Mouse (Mus musculus): ENCODE measurements around the gene Gm28043. TPM values are rescaled to one million over a fixed set of nuclear protein-coding genes. Genes with fewer than 3 reads are reported as not detected.
A peak's percentile ranks its signal among the peaks of the same experiment; 100 is the strongest.

Gm28043 gene
- polyA plus RNA-seq, 1 experiment: 3.2 TPM

- TF ChIP-seq POLR2A (IDR thresholded peaks at IDR 0.05; ENCODE audit: borderline replicate concordance, insufficient read depth, low read length) (no peak), CTCF (IDR thresholded peaks at IDR 0.05; ENCODE audit: borderline replicate concordance, insufficient read depth, low read depth, low read length) (no peak)
- no peak overlapping the region for H3K4me3 ChIP-seq (replicated peaks; ENCODE audit: insufficient read depth, low read depth, low read length)
- H3K4me1 ChIP-seq (ENCODE audit: control insufficient read depth, insufficient read depth, low read length): peaks cover 7% of the 10 kb centered on the region
- H3K27ac ChIP-seq (ENCODE audit: insufficient read depth, low read length): no peak overlapping the region
- 94% methylated on average over 4 of the region's 4 CpGs for WGBS
- no peak for DNase-seq
- H3K27me3 ChIP-seq (ENCODE audit: control insufficient read depth, insufficient read depth, low read length): no peaks in the 10 kb centered on the region
These were observed 79.8 kb downstream of the Gm28043 start for GRCm38 (mm10) chr17:29694516-29694915.

DNA sequence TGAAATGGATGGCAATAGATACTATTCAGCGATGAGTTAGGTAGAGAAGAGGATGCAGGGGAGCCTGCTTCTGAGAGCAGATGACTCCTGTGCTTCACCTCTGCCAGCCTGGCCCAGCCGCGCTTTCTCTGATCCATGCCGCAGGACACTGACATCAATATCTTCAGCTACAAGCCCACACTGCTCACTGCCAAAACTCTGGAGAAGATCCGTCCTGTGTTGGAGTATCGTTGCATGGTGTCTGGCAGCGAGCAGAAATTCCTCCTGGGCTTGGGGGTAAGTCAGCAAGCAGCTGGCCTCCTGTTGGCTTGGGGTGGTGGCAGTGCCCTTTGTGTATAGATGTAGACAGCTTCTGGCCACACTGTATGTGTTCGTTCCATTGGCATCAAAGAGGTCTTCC lies 82.3 kb downstream of the Gm28043 start:
- Histone ChIP-seq H3K4me1 (ENCODE audit: control insufficient read depth, insufficient read depth, low read length) (peaks cover 3% of the 10 kb centered on the region; the same call in 1 of the 2 replicates), H3K27me3 (ENCODE audit: control insufficient read depth, insufficient read depth, low read length) (no peaks in the 10 kb centered on the region), H3K4me3 (replicated peaks; ENCODE audit: insufficient read depth, low read depth, low read length) (no peak overlapping the region), H3K27ac (ENCODE audit: insufficient read depth, low read length) (no peak overlapping the region)
- no peak for DNase-seq
- TF ChIP-seq POLR2A (IDR thresholded peaks at IDR 0.05; ENCODE audit: borderline replicate concordance, insufficient read depth, low read length): no peak
- no peak for TF ChIP-seq CTCF (IDR thresholded peaks at IDR 0.05; ENCODE audit: borderline replicate concordance, insufficient read depth, low read depth, low read length)
- WGBS: 43% methylated on average over 8 of the region's 8 CpGs

DNA sequence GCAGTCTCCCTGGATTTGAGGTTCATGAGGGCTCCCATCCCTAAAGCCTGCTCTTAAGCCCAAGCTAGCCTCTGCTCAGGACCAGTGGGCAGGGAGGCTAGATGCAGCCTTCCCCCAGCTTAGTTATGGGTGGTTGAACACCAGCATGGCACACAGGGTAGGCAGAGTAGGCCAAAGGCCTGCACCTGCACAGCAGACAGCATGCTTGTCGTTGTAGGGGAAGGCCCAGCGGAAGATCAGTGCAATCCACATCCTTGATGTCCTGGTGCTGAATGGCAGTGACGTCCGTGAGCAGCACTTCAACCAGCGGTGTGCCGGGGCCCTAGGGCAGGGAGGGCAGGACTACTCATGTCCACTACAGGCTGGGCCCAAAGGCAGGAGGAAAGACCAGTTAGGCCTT lies 83.7 kb downstream of the Gm28043 start:
- no peaks in the 10 kb centered on the region for H3K27me3 ChIP-seq (ENCODE audit: control insufficient read depth, insufficient read depth, low read length)
- 88% methylated on average over 6 of the region's 6 CpGs for WGBS
- H3K4me1 ChIP-seq (ENCODE audit: control insufficient read depth, insufficient read depth, low read length): peaks cover 17% of the 10 kb centered on the region
- TF ChIP-seq POLR2A (IDR thresholded peaks at IDR 0.05; ENCODE audit: borderline replicate concordance, insufficient read depth, low read length) (no peak), CTCF (IDR thresholded peaks at IDR 0.05; ENCODE audit: borderline replicate concordance, insufficient read depth, low read depth, low read length) (no peak)
- H3K27ac ChIP-seq (ENCODE audit: insufficient read depth, low read length): no peak overlapping the region
- no peak for DNase-seq
- H3K4me3 ChIP-seq (replicated peaks; ENCODE audit: insufficient read depth, low read depth, low read length): no peak overlapping the region

DNA sequence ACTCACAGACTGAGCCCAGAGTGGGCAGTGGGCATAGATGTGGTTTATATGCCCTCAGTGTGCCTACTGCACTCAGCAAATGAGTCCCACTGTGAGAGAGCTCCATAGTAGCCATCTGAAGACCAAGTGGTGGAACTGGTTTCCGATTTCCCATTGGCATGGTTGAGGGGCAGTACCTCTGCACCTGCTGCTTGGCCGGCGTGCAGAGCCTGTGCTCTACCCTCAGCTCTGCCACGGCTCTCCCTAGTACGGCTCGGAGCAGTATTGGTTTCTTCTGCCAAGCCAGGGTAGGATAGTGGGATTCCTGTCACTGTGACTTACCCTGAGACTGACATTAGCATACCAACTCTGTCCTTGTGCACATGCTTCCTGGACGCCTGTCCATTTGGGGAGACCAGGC lies 85.9 kb downstream of the Gm28043 start:
- no peak for DNase-seq
- Histone ChIP-seq H3K27ac (ENCODE audit: insufficient read depth, low read length) (no peak overlapping the region), H3K27me3 (ENCODE audit: control insufficient read depth, insufficient read depth, low read length) (no peaks in the 10 kb centered on the region), H3K4me3 (replicated peaks; ENCODE audit: insufficient read depth, low read depth, low read length) (no peak overlapping the region), H3K4me1 (ENCODE audit: control insufficient read depth, insufficient read depth, low read length) (peaks cover 23% of the 10 kb centered on the region)
- no peak for TF ChIP-seq POLR2A (IDR thresholded peaks at IDR 0.05; ENCODE audit: borderline replicate concordance, insufficient read depth, low read length)
- no peak for TF ChIP-seq CTCF (IDR thresholded peaks at IDR 0.05; ENCODE audit: borderline replicate concordance, insufficient read depth, low read depth, low read length)
- 78% methylated on average over 7 of the region's 7 CpGs for WGBS

GRCm38 (mm10) chr17:29702938-29703710 lies 88.4 kb downstream of the Gm28043 start:
- Histone ChIP-seq H3K27ac (ENCODE audit: insufficient read depth, low read length) (no peak overlapping the region; the same call in 1 of the 2 replicates), H3K27me3 (ENCODE audit: control insufficient read depth, insufficient read depth, low read length) (no peaks in the 10 kb centered on the region), H3K4me3 (replicated peaks; ENCODE audit: insufficient read depth, low read depth, low read length) (no peak overlapping the region), H3K4me1 (ENCODE audit: control insufficient read depth, insufficient read depth, low read length) (peaks cover 24% of the 10 kb centered on the region)
- WGBS: 35% methylated on average over 4 of the region's 4 CpGs
- no peak for DNase-seq
- TF ChIP-seq CTCF (IDR thresholded peaks at IDR 0.05; ENCODE audit: borderline replicate concordance, insufficient read depth, low read depth, low read length): no peak
- 0 out of 2 replicates have a peak, but pooled peaks have one; percentile 13 for TF ChIP-seq POLR2A (IDR thresholded peaks at IDR 0.05; ENCODE audit: borderline replicate concordance, insufficient read depth, low read length)

- Histone ChIP-seq H3K4me3 (replicated peaks; ENCODE audit: insufficient read depth, low read depth, low read length) (no peak overlapping the region), H3K27ac (ENCODE audit: insufficient read depth, low read length) (no peak overlapping the region), H3K27me3 (ENCODE audit: control insufficient read depth, insufficient read depth, low read length) (no peaks in the 10 kb centered on the region), H3K4me1 (ENCODE audit: control insufficient read depth, insufficient read depth, low read length) (peaks cover 32% of the 10 kb centered on the region)
- 45% methylated on average over 3 of the region's 3 CpGs for WGBS
- DNase-seq: peak; percentile 61 to 72
- no peak for TF ChIP-seq POLR2A (IDR thresholded peaks at IDR 0.05; ENCODE audit: borderline replicate concordance, insufficient read depth, low read length)
- peak; percentile 94 for TF ChIP-seq CTCF (IDR thresholded peaks at IDR 0.05; ENCODE audit: borderline replicate concordance, insufficient read depth, low read depth, low read length)
These were observed 90.1 kb downstream of the Gm28043 start for GRCm38 (mm10) chr17:29704781-29705180.

- H3K4me1 ChIP-seq (ENCODE audit: control insufficient read depth, insufficient read depth, low read length): peaks cover 43% of the 10 kb centered on the region
- no peak overlapping the region for H3K27ac ChIP-seq (ENCODE audit: insufficient read depth, low read length)
- TF ChIP-seq POLR2A (IDR thresholded peaks at IDR 0.05; ENCODE audit: borderline replicate concordance, insufficient read depth, low read length) (no peak), CTCF (IDR thresholded peaks at IDR 0.05; ENCODE audit: borderline replicate concordance, insufficient read depth, low read depth, low read length) (no peak)
- H3K27me3 ChIP-seq (ENCODE audit: control insufficient read depth, insufficient read depth, low read length): no peaks in the 10 kb centered on the region
- WGBS: 79% methylated on average over 5 of the region's 5 CpGs
- H3K4me3 ChIP-seq (replicated peaks; ENCODE audit: insufficient read depth, low read depth, low read length): no peak overlapping the region
- no peak for DNase-seq
These were observed 91.2 kb downstream of the Gm28043 start for GRCm38 (mm10) chr17:29705881-29706280.

- Histone ChIP-seq H3K27ac (ENCODE audit: insufficient read depth, low read length) (no peak overlapping the region), H3K4me3 (replicated peaks; ENCODE audit: insufficient read depth, low read depth, low read length) (no peak overlapping the region), H3K4me1 (ENCODE audit: control insufficient read depth, insufficient read depth, low read length) (peaks cover 52% of the 10 kb centered on the region), H3K27me3 (ENCODE audit: control insufficient read depth, insufficient read depth, low read length) (no peaks in the 10 kb centered on the region)
- no peak for DNase-seq
- 55% methylated on average over 5 of the region's 5 CpGs for WGBS
- TF ChIP-seq CTCF (IDR thresholded peaks at IDR 0.05; ENCODE audit: borderline replicate concordance, insufficient read depth, low read depth, low read length) (no peak), POLR2A (IDR thresholded peaks at IDR 0.05; ENCODE audit: borderline replicate concordance, insufficient read depth, low read length) (no peak)
These were observed 92.4 kb downstream of the Gm28043 start for GRCm38 (mm10) chr17:29706981-29707545.
